Mouse (Mus musculus) cerebellum, adult 2 months (tissue): Measurements from ENCODE around the gene Dnah14. TPM values are rescaled to one million over a fixed set of nuclear protein-coding genes. Genes with fewer than 3 reads are reported as not detected.
"Not testable (repeated sequence)": the region's sequence is repeated elsewhere in the genome, so short reads cannot be mapped to it uniquely, and the experiment has no call there.

Experiments
- DNase-seq, 2 experiments: peaks; one replicate each; pipeline ENCODE4 v3.0.0; 2021
- H3K27ac ChIP-seq: fragments of 200-500 bp; 2 replicates; pipeline ENCODE4 v1.5.1; 2012; ENCODE audit warnings: low read length, control low read depth, inconsistent platforms; ENCODE audit not compliant: insufficient read depth
- H3K27me3 ChIP-seq: fragments of 200-500 bp; 2 replicates; pipeline ENCODE4 v1.6.1; 2012; ENCODE audit warnings: inconsistent platforms, mild to moderate bottlenecking, low read length, moderate library complexity; ENCODE audit not compliant: control insufficient read depth, insufficient read depth
- H3K4me1 ChIP-seq: fragments of 200-500 bp; 2 replicates; pipeline ENCODE4 v1.6.1; 2011; ENCODE audit warnings: low read length; ENCODE audit not compliant: control insufficient read depth, insufficient read depth
- H3K4me3 ChIP-seq: fragments of 200-500 bp; replicated peaks from 2 replicates; pipeline ENCODE3; 2011; ENCODE audit warnings: mild to moderate bottlenecking, low read depth, low read length, control low read depth; ENCODE audit not compliant: insufficient read depth
- CTCF ChIP-seq: fragments of 200-500 bp; IDR thresholded peaks from 2 replicates; pipeline ENCODE4 v1.5.1; 2011; ENCODE audit warnings: low read depth, mild to moderate bottlenecking, control low read depth, low read length, moderate library complexity, borderline replicate concordance; ENCODE audit not compliant: insufficient read depth
- POLR2A ChIP-seq: fragments of 200-500 bp; IDR thresholded peaks from 2 replicates; pipeline ENCODE4 v1.6.1; 2011; ENCODE audit warnings: low read length, control low read depth, borderline replicate concordance; ENCODE audit not compliant: insufficient read depth
- WGBS: fragments of 180-500 bp; shearing (Covaris S2); methylation state at CpG from one replicate; pipeline ENCODE4 v1.1.7; 2018; 5-methylcytosine and 5-hydroxymethylcytosine counted together
- polyA plus RNA-seq: library from polyadenylated mRNA; depleted of rRNA; stranded (reverse); fragments of >200 nt; gene quantifications from 2 replicates; pipeline ENCODE4 v1.2.3, GENCODE M21; 2012

The Dnah14 gene
- polyA plus RNA-seq, 1 experiment: 1.0 TPM

GRCm38 (mm10) chr1:181776541-181776940 is 200.2 kb downstream of the Dnah14 start:
- TF ChIP-seq CTCF: no peak
- no peak for TF ChIP-seq POLR2A
- no peak for DNase-seq
- H3K27ac ChIP-seq: no peak overlapping the region
- WGBS: 59% methylated on average over 1 of the region's 1 CpGs
- no peaks in the 10 kb centered on the region for H3K4me1 ChIP-seq
- no peaks in the 10 kb centered on the region for H3K27me3 ChIP-seq
- H3K4me3 ChIP-seq: no peak overlapping the region

- not testable (repeated sequence) for H3K4me1 ChIP-seq, H3K4me3 ChIP-seq, H3K27ac ChIP-seq, H3K27me3 ChIP-seq
- DNase-seq: peak in 1 of 2 experiments; percentile 1
- 95% methylated on average over 11 of the region's 11 CpGs for WGBS
These were observed 206.2 kb downstream of the Dnah14 start for GRCm38 (mm10) chr1:181782600-181782999.

- H3K4me3 ChIP-seq: no peak overlapping the region
These were observed 213.6 kb downstream of the Dnah14 start for GRCm38 (mm10) chr1:181789952-181790351.

GRCm38 (mm10) chr1:181793541-181793940 is 217.2 kb downstream of the Dnah14 start:
- no peaks in the 10 kb centered on the region for H3K4me1 ChIP-seq
- H3K27ac ChIP-seq: no peak overlapping the region
- DNase-seq: peak in 1 of 2 experiments; percentile 23
- H3K4me3 ChIP-seq: no peak overlapping the region
- TF ChIP-seq POLR2A (no peak), CTCF (no peak)
- 34% methylated on average over 2 of the region's 2 CpGs for WGBS
- H3K27me3 ChIP-seq: no peaks in the 10 kb centered on the region

More at GRCm38 (mm10) chr1:181789952-181790351, 213.6 kb downstream of the Dnah14 start:
- DNase-seq: no peak
- TF ChIP-seq CTCF (no peak), POLR2A (no peak)
- 18% methylated on average over 6 of the region's 6 CpGs for WGBS
- Histone ChIP-seq H3K4me1 (no peaks in the 10 kb centered on the region), H3K27me3 (no peaks in the 10 kb centered on the region), H3K27ac (no peak overlapping the region)

- WGBS: 49% methylated on average over 3 of the region's 3 CpGs
- no peak for DNase-seq
- no peak for TF ChIP-seq CTCF
- no peak for TF ChIP-seq POLR2A
These were observed 223.6 kb downstream of the Dnah14 start for GRCm38 (mm10) chr1:181799911-181800310.

GRCm38 (mm10) chr1:181800667-181801066 is 224.3 kb downstream of the Dnah14 start:
- H3K4me3 ChIP-seq: no peak overlapping the region
- DNase-seq: no peak
- peaks cover 2% of the 10 kb centered on the region; the same call in 1 of the 2 replicates for H3K4me1 ChIP-seq
- TF ChIP-seq POLR2A (no peak), CTCF (no peak)
- H3K27me3 ChIP-seq: no peaks in the 10 kb centered on the region
- no peak overlapping the region for H3K27ac ChIP-seq
- 26% methylated on average over 4 of the region's 4 CpGs for WGBS

More at GRCm38 (mm10) chr1:181799911-181800310, 223.6 kb downstream of the Dnah14 start:
- Histone ChIP-seq H3K4me1 (peaks cover 2% of the 10 kb centered on the region; the same call in 1 of the 2 replicates), H3K27ac (no peak overlapping the region), H3K27me3 (no peaks in the 10 kb centered on the region), H3K4me3 (no peak overlapping the region)

- Histone ChIP-seq H3K4me1 (no peaks in the 10 kb centered on the region), H3K27me3 (no peaks in the 10 kb centered on the region), H3K27ac (no peak overlapping the region), H3K4me3 (no peak overlapping the region)
- DNase-seq: peak in 1 of 2 experiments; percentile 12
- TF ChIP-seq CTCF (no peak), POLR2A (no peak)
- 52% methylated on average over 18 of the region's 18 CpGs for WGBS
These were observed 235.3 kb downstream of the Dnah14 start for GRCm38 (mm10) chr1:181811481-181812223.

- WGBS: 88% methylated on average over 7 of the region's 7 CpGs
- Histone ChIP-seq H3K4me1 (no peaks in the 10 kb centered on the region), H3K27me3 (no peaks in the 10 kb centered on the region), H3K27ac (no peak overlapping the region), H3K4me3 (no peak overlapping the region)
- TF ChIP-seq POLR2A: no peak
- no peak for DNase-seq
These were observed 250.4 kb downstream of the Dnah14 start for GRCm38 (mm10) chr1:181826716-181827115.
